Mouse (Mus musculus) limb, embryonic 10.5 days (tissue): ENCODE measurements at regions not wholly inside any gene's neighbourhood (a gene's known extent, or its start where the extent isn't known, plus 50 kb on each side); places are given as distances from the start of the nearest gene placed in this dataset.
A peak's percentile ranks its signal among the peaks of the same experiment; 100 is the strongest.

ENCODE experiments used
- DNase-seq: peaks from one replicate; pipeline ENCODE4 v3.0.0-alpha.2; 2017; ENCODE audit warnings: low spot score
- H3K27ac ChIP-seq: fragments of 300-500 bp; sonication (generic); 2 replicates; pipeline ENCODE4 v1.5.1; 2016; ENCODE audit warnings: mild to moderate bottlenecking
- H3K27me3 ChIP-seq: fragments of 300-500 bp; sonication (generic); 2 replicates; pipeline ENCODE4 v1.6.1; 2016; ENCODE audit warnings: low read depth, mild to moderate bottlenecking; ENCODE audit not compliant: poor library complexity, severe bottlenecking
- H3K36me3 ChIP-seq: fragments of 300-500 bp; sonication (generic); 2 replicates; pipeline ENCODE4 v1.6.1; 2016; ENCODE audit warnings: mild to moderate bottlenecking, moderate library complexity
- H3K4me1 ChIP-seq: fragments of 300-500 bp; sonication (generic); 2 replicates; pipeline ENCODE4 v1.6.1; 2016
- H3K4me3 ChIP-seq: fragments of 300-500 bp; sonication (generic); 2 replicates; pipeline ENCODE4 v1.5.1; 2016; ENCODE audit warnings: mild to moderate bottlenecking, moderate library complexity
- H3K9me3 ChIP-seq: fragments of 300-500 bp; sonication (generic); replicated peaks from 2 replicates; pipeline ENCODE4 v1.6.1; 2016; ENCODE audit warnings: mild to moderate bottlenecking
- WGBS: fragments of 180-500 bp; shearing (Covaris S2); methylation state at CpG from one replicate; pipeline ENCODE4 v1.1.7; 2016; 5-methylcytosine and 5-hydroxymethylcytosine counted together

DNA sequence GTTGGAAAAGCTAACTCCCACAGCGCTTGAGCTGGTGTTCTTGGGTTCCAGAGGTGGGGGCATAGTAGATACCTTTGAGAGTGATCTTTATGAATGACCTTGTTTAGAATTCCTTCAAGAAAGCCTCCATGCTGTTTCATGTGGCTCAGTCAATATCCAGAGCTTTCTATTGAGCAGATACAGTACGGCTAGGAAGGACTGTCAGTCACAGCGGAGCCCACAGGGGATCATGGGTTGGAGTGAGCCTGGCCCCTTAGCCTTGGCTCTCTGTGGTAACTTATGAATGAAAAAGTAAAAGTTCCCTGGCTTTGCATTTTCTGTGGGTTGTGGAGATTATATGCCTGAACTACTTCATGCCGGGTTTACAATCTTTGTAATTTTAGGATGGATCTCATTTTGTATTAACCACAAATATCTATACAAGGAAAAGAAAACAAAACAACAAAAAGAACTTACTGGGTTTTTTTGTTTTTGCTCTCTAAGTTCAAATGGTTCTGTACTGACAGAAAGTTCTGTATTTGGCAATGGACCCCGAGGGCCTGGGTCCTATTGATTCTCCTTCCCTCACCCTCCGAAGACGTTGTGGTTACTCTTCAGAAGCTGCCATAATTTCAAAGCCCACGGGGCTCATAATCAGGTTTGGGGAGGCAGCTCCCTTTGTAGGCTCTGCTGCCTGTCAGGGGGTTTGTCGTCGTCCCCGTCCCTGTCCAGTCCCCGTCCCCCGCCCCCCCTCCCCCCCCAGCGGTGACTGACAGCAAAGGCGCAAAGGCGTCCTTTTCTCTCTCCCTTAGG lies 117.7 kb upstream of the Tut7 start:
- H3K27ac ChIP-seq: peak overlapping the region; percentile 70
- 29% methylated on average over 16 of the region's 16 CpGs for WGBS
- no peak for DNase-seq

GRCm38 (mm10) chr13:59939886-59940285 lies 116.9 kb upstream of the Tut7 start:
- Histone ChIP-seq H3K27ac (no peak overlapping the region), H3K4me3 (no peak overlapping the region), H3K9me3 (no peaks in the 10 kb centered on the region), H3K27me3 (peaks cover 13% of the 10 kb centered on the region; the same call in 1 of the 2 replicates), H3K4me1 (peaks cover 45% of the 10 kb centered on the region), H3K36me3 (no peaks in the 10 kb centered on the region)
- DNase-seq: no peak
- 56% methylated on average over 5 of the region's 5 CpGs for WGBS

More for the DNA sequence above, 117.7 kb upstream of the Tut7 start:
- Histone ChIP-seq H3K36me3 (no peaks in the 10 kb centered on the region), H3K4me3 (peak overlapping the region; percentile 23), H3K9me3 (no peaks in the 10 kb centered on the region), H3K27me3 (peaks cover 13% of the 10 kb centered on the region; the same call in 1 of the 2 replicates), H3K4me1 (peaks cover 45% of the 10 kb centered on the region)

DNA sequence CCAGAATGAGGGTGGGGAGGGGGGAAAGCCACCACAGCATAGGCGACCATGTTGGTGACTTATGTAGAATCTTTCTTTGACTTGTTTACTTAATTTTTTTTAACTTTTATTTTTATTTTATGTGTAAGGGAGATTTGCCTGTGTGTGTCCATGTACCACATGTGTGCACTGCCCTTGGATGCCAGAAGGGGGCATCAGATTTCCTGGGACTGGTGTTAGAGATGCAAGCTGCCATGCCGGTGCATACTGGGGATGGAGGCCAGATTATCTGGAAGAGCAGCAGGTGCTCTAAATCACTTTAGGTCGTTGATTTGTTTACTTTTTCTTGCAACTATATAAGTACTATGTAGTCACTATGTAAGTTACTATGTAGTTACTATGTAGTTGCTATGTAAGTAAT lies 114.2 kb upstream of the Tut7 start:
- 66% methylated on average over 3 of the region's 3 CpGs for WGBS
- H3K4me1 ChIP-seq: peaks cover 46% of the 10 kb centered on the region
- H3K9me3 ChIP-seq: no peaks in the 10 kb centered on the region
- H3K27me3 ChIP-seq: peaks cover 7% of the 10 kb centered on the region; the same call in 1 of the 2 replicates
- no peak overlapping the region for H3K27ac ChIP-seq
- no peak for DNase-seq
- H3K36me3 ChIP-seq: no peaks in the 10 kb centered on the region
- no peak overlapping the region for H3K4me3 ChIP-seq

GRCm38 (mm10) chr13:59934556-59934955 lies 111.6 kb upstream of the Tut7 start:
- no peak overlapping the region for H3K27ac ChIP-seq
- WGBS: 72% methylated on average over 1 of the region's 1 CpGs
- DNase-seq: no peak
- no peaks in the 10 kb centered on the region for H3K27me3 ChIP-seq
- H3K36me3 ChIP-seq: no peaks in the 10 kb centered on the region
- H3K4me3 ChIP-seq: no peak overlapping the region
- H3K4me1 ChIP-seq: peaks cover 23% of the 10 kb centered on the region
- H3K9me3 ChIP-seq: no peaks in the 10 kb centered on the region

DNA sequence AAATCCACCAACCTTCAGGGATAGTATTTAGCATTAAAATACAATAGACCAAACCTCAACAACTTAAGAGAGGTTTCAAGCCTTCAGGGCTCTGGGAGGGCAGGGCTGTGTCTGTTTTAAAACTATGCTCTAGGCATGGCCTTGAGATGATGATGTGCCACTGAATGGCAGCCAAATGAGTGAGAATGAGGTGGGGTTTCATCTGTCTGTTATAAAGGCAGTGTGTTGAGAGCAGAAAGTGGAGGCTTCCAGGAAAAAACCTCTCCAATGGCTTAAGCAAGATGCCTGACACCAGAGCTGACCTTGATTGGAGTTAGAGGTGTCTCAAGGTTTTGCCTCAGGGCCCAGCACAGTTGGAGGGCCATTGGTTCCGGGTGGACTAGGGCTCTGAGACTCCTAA lies 111.1 kb upstream of the Tut7 start:
- Histone ChIP-seq H3K9me3 (no peaks in the 10 kb centered on the region), H3K27me3 (no peaks in the 10 kb centered on the region), H3K36me3 (no peaks in the 10 kb centered on the region), H3K4me3 (no peak overlapping the region), H3K27ac (no peak overlapping the region), H3K4me1 (peaks cover 19% of the 10 kb centered on the region)
- no peak for DNase-seq
- WGBS: 71% methylated on average over 1 of the region's 1 CpGs

DNA sequence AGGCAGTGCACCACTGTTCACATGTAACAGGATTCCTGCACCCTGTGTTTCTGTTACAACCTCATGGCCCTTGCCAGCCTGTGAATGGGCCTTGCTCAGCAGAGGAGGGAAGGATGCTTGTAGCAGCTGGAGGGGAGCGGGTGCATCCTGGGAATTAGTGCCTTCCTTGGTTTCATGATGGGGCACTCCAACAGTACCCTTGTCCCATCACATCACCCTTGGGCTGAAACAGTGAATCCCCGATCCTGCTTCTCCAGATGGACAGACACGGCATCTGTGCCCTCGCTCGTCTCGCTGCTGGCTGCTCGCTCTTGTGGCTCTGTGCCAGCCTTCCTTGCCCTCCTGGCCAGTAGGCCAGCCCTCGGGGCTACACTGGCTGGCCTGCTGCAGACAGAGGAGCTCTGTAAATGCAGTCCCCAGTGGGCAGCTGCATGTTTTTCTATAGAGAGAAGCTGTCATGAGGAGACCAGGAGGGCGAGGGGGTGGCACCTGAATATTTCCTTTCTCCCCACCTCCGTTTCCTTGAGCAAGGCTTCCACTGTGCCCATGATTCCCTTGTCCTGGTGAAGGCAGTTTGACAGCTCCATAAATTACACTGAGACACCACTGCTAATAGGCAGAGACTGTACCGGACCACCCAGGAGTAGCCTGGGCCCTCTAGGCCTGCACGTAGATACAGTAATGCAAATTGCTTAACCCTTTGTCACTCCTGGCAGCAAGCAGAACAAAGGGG lies 104.6 kb upstream of the Tut7 start:
- no peaks in the 10 kb centered on the region for H3K27me3 ChIP-seq
- peak; percentile 49 for DNase-seq
- peak overlapping the region; percentile 78 for H3K27ac ChIP-seq
- H3K9me3 ChIP-seq: no peaks in the 10 kb centered on the region
- WGBS: 61% methylated on average over 12 of the region's 12 CpGs
- H3K4me1 ChIP-seq: peaks cover 26% of the 10 kb centered on the region
- no peak overlapping the region for H3K4me3 ChIP-seq
- no peaks in the 10 kb centered on the region for H3K36me3 ChIP-seq

DNA sequence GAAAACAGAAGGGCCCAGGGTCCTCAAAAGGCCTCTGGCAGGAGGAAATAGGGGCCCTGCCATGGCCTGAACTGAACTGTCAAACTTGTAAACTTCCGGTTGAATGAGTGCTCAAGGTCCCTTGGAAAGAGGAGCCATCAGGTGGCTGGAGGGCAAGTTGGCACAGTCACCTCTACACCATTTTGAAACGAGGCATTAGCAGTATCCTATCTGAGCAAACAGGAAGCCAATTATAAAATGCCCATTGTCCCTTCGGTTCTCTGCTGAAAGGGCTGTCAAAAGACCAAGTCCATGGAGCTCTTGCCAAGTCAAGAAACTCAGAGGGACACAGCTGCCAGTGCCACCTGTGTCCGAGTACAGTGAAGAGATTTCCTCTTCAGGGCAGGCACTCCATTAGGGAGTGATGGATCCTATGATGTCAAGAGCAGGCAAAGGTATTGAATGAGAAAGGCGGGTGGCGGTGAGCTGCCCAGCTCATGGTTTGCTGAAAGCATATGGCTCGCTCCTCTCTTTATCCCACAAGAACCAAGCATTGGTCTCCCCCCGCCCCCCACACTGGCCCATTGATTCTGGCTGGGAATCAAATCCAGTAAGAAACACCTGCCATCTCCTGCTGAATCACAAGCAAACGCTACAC lies 103.0 kb upstream of the Tut7 start:
- DNase-seq: no peak
- 82% methylated on average over 9 of the region's 9 CpGs for WGBS

DNA sequence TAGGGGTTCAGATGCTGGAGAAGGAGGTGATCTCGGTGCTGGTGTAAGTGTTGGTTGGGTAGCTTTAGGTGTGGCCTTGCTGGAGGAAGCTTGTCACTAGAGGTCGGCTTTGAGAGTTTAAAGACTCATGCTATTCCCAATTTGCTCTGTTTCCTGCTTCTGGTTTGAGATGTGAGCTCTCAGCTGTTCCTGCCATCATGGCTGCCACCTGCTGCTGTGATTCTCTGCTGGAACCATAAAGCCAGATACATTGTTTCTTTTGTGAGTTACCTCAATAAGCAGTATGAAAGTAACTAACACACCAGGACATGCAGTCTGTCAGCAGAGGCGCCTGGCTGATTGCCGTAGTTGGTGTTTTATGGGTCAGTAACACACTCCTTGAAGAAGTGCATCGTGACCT lies 94.2 kb upstream of the Tut7 start:
- Histone ChIP-seq H3K27me3 (no peaks in the 10 kb centered on the region), H3K36me3 (no peaks in the 10 kb centered on the region), H3K27ac (peak overlapping the region; percentile 34; the same call in 1 of the 2 replicates), H3K9me3 (no peaks in the 10 kb centered on the region), H3K4me3 (no peak overlapping the region), H3K4me1 (peaks cover 15% of the 10 kb centered on the region)
- no peak for DNase-seq
- 87% methylated on average over 5 of the region's 5 CpGs for WGBS

More for the DNA sequence above, 103.0 kb upstream of the Tut7 start:
- H3K27ac ChIP-seq: peak overlapping the region; percentile 39; the same call in 1 of the 2 replicates
- H3K4me1 ChIP-seq: peaks cover 28% of the 10 kb centered on the region
- no peak overlapping the region for H3K4me3 ChIP-seq
- no peaks in the 10 kb centered on the region for H3K9me3 ChIP-seq
- H3K36me3 ChIP-seq: no peaks in the 10 kb centered on the region
- no peaks in the 10 kb centered on the region for H3K27me3 ChIP-seq

GRCm38 (mm10) chr13:59916166-59917044 lies 93.5 kb upstream of the Tut7 start:
- Histone ChIP-seq H3K9me3 (no peaks in the 10 kb centered on the region), H3K27me3 (no peaks in the 10 kb centered on the region), H3K4me3 (no peak overlapping the region), H3K36me3 (no peaks in the 10 kb centered on the region), H3K4me1 (peaks cover 15% of the 10 kb centered on the region), H3K27ac (peak overlapping the region; percentile 34; the same call in 1 of the 2 replicates)
- no peak for DNase-seq
- 75% methylated on average over 22 of the region's 22 CpGs for WGBS

DNA sequence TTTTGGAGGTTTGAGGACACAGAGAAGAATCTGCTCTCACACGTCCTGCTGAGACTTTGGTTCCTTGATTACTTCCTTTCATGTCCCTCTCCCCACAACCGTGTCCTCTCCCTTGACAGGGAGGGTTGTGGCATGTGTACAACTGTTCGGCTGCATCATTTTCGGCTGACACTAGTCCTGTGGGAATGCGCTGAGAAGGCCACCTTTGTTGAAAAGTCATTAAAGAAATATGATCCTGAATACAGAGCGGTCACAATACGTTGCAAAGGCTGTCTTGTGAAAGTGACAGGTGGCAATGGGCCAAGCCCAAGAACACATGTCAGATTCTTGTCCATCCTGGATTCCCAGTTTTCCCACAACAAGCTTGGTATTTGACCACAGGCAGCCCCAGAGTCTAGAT lies 92.8 kb upstream of the Tut7 start:
- Histone ChIP-seq H3K27me3 (no peaks in the 10 kb centered on the region), H3K4me3 (no peak overlapping the region), H3K9me3 (no peaks in the 10 kb centered on the region), H3K36me3 (no peaks in the 10 kb centered on the region), H3K4me1 (peaks cover 15% of the 10 kb centered on the region), H3K27ac (0 out of 2 replicates have a peak overlapping the region, but pooled peaks have one; percentile 34)
- no peak for DNase-seq
- 89% methylated on average over 7 of the region's 7 CpGs for WGBS

DNA sequence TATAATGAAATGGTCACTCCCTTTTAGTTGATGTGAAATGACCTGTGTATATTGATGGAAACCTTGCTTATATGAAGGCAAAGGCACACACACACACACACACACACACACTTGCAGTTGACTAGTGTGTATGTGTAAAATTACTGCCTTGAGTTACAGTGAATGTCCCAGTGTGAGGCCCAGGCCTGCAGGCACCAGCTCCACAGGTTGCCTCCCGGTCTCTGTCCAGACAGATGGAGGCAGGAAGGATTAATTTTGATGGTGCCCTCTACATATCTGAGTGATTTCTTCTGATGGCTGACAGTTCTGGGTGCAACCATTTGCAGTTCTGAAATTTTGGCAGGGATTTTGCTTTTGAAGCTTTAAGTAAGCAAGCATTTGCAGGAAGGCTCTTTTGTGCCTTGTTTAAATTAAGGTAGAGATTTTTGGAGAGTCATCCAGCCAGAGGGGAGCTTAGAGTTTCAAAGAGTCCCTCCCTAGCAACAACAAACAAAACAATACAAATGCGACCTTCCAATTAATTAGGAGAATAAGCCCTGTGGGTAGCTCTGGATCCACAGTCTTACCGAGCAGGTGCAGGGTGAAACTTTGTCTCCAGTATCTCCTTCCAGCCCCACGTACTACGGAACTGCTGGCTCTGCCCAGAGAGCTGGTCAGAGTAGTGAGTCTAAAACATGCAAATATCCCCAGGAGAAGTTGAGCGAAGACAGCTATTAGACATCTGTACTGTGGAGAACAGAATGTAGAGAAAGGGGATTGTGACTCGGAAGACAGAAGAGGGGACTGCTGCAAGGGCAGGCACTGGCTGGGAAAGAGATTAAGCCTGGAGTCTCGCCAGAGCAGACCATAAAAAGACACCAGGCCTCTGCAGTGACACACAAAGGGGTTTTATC lies 87.5 kb upstream of the Tut7 start:
- 53% methylated on average over 8 of the region's 8 CpGs for WGBS
- no peak overlapping the region for H3K4me3 ChIP-seq
- H3K27me3 ChIP-seq: no peaks in the 10 kb centered on the region
- no peak for DNase-seq
- H3K4me1 ChIP-seq: 0 out of 2 replicates have a peak, but pooled peaks cover 7% of the 10 kb centered on the region
- no peak overlapping the region for H3K27ac ChIP-seq
- no peaks in the 10 kb centered on the region; the same call in 1 of the 2 replicates for H3K9me3 ChIP-seq
- H3K36me3 ChIP-seq: no peaks in the 10 kb centered on the region
